Mouse (Mus musculus): ENCODE measurements around the gene Fam57a.

DNA sequence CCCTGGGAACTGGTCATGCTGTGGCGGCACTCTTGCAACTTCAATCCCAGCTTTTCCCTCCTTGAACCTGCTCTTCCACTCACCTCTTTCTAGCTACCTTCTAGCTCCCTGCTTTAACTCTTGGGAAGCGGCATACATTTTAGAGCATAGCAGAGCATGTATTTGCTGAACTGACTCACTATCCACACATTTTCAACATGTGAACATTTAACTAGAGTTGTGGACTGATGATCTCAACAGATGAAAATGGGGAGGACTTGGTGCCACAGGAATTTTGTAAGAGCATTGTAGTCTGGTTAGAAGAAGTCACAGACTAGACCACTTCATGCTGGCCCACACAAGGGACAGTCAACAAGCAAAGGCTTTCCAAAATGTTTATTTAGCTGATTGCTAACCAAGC lies 21.1 kb upstream of the Fam57a start:
- TF ChIP-seq CTCF (IDR thresholded peaks at IDR 0.05; ENCODE audit: low read depth, low read length) (no peak), GATA1 (IDR thresholded peaks at IDR 0.05; ENCODE audit: borderline replicate concordance, low read length) (no peak)

All from G1E (cell line).